Mouse (Mus musculus) midbrain, embryonic 14.5 days (tissue): ENCODE data around the gene S100a7a. TPM values are rescaled to one million over a fixed set of nuclear protein-coding genes. Genes with fewer than 3 reads are reported as not detected.
A peak's percentile ranks its signal among the peaks of the same experiment; 100 is the strongest.

Source experiments
- ATAC-seq: fragments of 200-750 bp; cut with Nextera tagmentation; 2 replicates; pipeline ENCODE4 v1.8.0; 2017; ENCODE audit warnings: moderate number of reproducible peaks, moderate library complexity; ENCODE audit not compliant: low FRiP score, low TSS enrichment
- DNase-seq: peaks from one replicate; pipeline ENCODE4 v3.0.0-alpha.2; 2015
- H3K27ac ChIP-seq: fragments of 300-500 bp; sonication (generic); replicated peaks from 2 replicates; pipeline ENCODE4 v1.5.1; 2014; ENCODE audit warnings: mild to moderate bottlenecking, low read depth, low read length, moderate library complexity
- H3K27me3 ChIP-seq: fragments of 300-500 bp; sonication (generic); 2 replicates; pipeline ENCODE4 v1.6.1; 2014; ENCODE audit warnings: low read length, control low read depth, mixed read lengths; ENCODE audit not compliant: control insufficient read depth, insufficient read depth
- H3K36me3 ChIP-seq: fragments of 300-500 bp; sonication (generic); 2 replicates; pipeline ENCODE4 v1.6.1; 2014; ENCODE audit warnings: low read length, control low read depth; ENCODE audit not compliant: control insufficient read depth, insufficient read depth
- H3K4me1 ChIP-seq: fragments of 300-500 bp; sonication (generic); 2 replicates; pipeline ENCODE4 v1.6.1; 2014; ENCODE audit warnings: mild to moderate bottlenecking, antibody characterized with exemption, low read length, control low read depth; ENCODE audit not compliant: control insufficient read depth, insufficient read depth
- H3K4me2 ChIP-seq: fragments of 300-500 bp; sonication (generic); 2 replicates; pipeline ENCODE4 v1.6.1; 2014; ENCODE audit warnings: mild to moderate bottlenecking, low read length, moderate library complexity
- H3K4me3 ChIP-seq: fragments of 300-500 bp; sonication (generic); replicated peaks from 2 replicates; pipeline ENCODE4 v1.5.1; 2014; ENCODE audit warnings: low read depth, low read length
- H3K9ac ChIP-seq: fragments of 300-500 bp; sonication (generic); replicated peaks from 2 replicates; pipeline ENCODE4 v1.6.1; 2014; ENCODE audit warnings: mild to moderate bottlenecking, low read length, moderate library complexity
- H3K9me3 ChIP-seq: fragments of 300-500 bp; sonication (generic); 2 replicates; pipeline ENCODE4 v1.6.1; 2016; ENCODE audit warnings: low read length, control low read depth, mixed read lengths; ENCODE audit not compliant: control insufficient read depth
- WGBS: fragments of 180-500 bp; shearing (Covaris S2); extraction: QIAGEN DNeasy Blood & Tissue Kit; methylation state at CpG from one replicate; pipeline ENCODE4 v1.1.7; 2014; 5-methylcytosine and 5-hydroxymethylcytosine counted together
- polyA plus RNA-seq: library from polyadenylated mRNA; unstranded; fragments of >200 nt; fragmentation: Nextera tagmentation; extraction: Ambion mirVana; gene quantifications from 2 replicates; pipeline ENCODE4 v1.2.1, GENCODE M21; 2014

S100a7a gene
- not detected in 2 replicates for polyA plus RNA-seq

- Histone ChIP-seq H3K4me2 (no peak within 1 kb of the TSS), H3K36me3 (no peaks in the 10 kb centered on the region), H3K27me3 (no peaks in the 10 kb centered on the region), H3K27ac (no peak within 1 kb of the TSS), H3K4me1 (no peaks in the 10 kb centered on the region), H3K9me3 (no peaks in the 10 kb centered on the region), H3K9ac (no peak within 1 kb of the TSS), H3K4me3 (no peak within 1 kb of the TSS)
- ATAC-seq (no peak), DNase-seq (no peak)
These were observed at the start of gene S100a7a for GRCm38 (mm10) chr3:90653717-90654116. Gene S100a7a (plus strand): TSS chr3:90654017.

GRCm38 (mm10) chr3:90604416-90604815 lies 49.4 kb upstream of the S100a7a start:
- 62% methylated on average over 4 of the region's 4 CpGs for WGBS
- H3K4me1 ChIP-seq = no peaks in the 10 kb centered on the region
- H3K27ac ChIP-seq = no peak overlapping the region
- no peaks in the 10 kb centered on the region for H3K27me3 ChIP-seq
- ATAC-seq = no peak
- peak; percentile 66 for DNase-seq
- no peak overlapping the region for H3K9ac ChIP-seq
- H3K36me3 ChIP-seq = no peaks in the 10 kb centered on the region
- no peaks in the 10 kb centered on the region for H3K9me3 ChIP-seq
- H3K4me2 ChIP-seq = no peak overlapping the region
- H3K4me3 ChIP-seq = no peak overlapping the region

GRCm38 (mm10) chr3:90605049-90605448 lies 48.8 kb upstream of the S100a7a start:
- ATAC-seq (no peak), DNase-seq (no peak)
- Histone ChIP-seq H3K4me3 (no peak overlapping the region), H3K4me2 (no peak overlapping the region), H3K9me3 (no peaks in the 10 kb centered on the region), H3K9ac (no peak overlapping the region), H3K27ac (no peak overlapping the region), H3K27me3 (no peaks in the 10 kb centered on the region), H3K36me3 (no peaks in the 10 kb centered on the region), H3K4me1 (no peaks in the 10 kb centered on the region)
- 90% methylated on average over 3 of the region's 3 CpGs for WGBS

- Histone ChIP-seq H3K4me3 (no peak overlapping the region), H3K9ac (no peak overlapping the region), H3K4me2 (no peak overlapping the region), H3K4me1 (no peaks in the 10 kb centered on the region), H3K27me3 (no peaks in the 10 kb centered on the region), H3K9me3 (no peaks in the 10 kb centered on the region), H3K36me3 (no peaks in the 10 kb centered on the region), H3K27ac (no peak overlapping the region)
- ATAC-seq = no peak
- no peak for DNase-seq
- 91% methylated on average over 2 of the region's 2 CpGs for WGBS
These were observed 48.1 kb upstream of the S100a7a start for GRCm38 (mm10) chr3:90605736-90606135.

GRCm38 (mm10) chr3:90606185-90606584 lies 47.6 kb upstream of the S100a7a start:
- no peak for ATAC-seq
- 93% methylated on average over 6 of the region's 6 CpGs for WGBS
- Histone ChIP-seq H3K9me3 (no peaks in the 10 kb centered on the region), H3K36me3 (no peaks in the 10 kb centered on the region), H3K4me3 (no peak overlapping the region), H3K27me3 (no peaks in the 10 kb centered on the region), H3K4me1 (no peaks in the 10 kb centered on the region), H3K27ac (no peak overlapping the region), H3K9ac (no peak overlapping the region), H3K4me2 (no peak overlapping the region)
- DNase-seq = no peak

- H3K4me3 ChIP-seq = no peak overlapping the region
- DNase-seq (no peak), ATAC-seq (no peak)
- no peak overlapping the region for H3K4me2 ChIP-seq
- 89% methylated on average over 3 of the region's 3 CpGs for WGBS
- no peaks in the 10 kb centered on the region for H3K9me3 ChIP-seq
- H3K36me3 ChIP-seq = no peaks in the 10 kb centered on the region
- H3K4me1 ChIP-seq = no peaks in the 10 kb centered on the region
- no peaks in the 10 kb centered on the region for H3K27me3 ChIP-seq
- H3K9ac ChIP-seq = no peak overlapping the region
- no peak overlapping the region for H3K27ac ChIP-seq
These were observed 46.5 kb upstream of the S100a7a start for GRCm38 (mm10) chr3:90607361-90607760.

- H3K4me1 ChIP-seq = peaks cover 4% of the 10 kb centered on the region
- H3K36me3 ChIP-seq = no peaks in the 10 kb centered on the region
- H3K9me3 ChIP-seq = no peaks in the 10 kb centered on the region
- no peak for DNase-seq
- H3K9ac ChIP-seq = no peak within 1 kb of the TSS
- 64% methylated on average over 3 of the region's 3 CpGs for WGBS
- H3K4me3 ChIP-seq = no peak within 1 kb of the TSS
- no peak for ATAC-seq
- H3K27ac ChIP-seq = no peak within 1 kb of the TSS
- H3K4me2 ChIP-seq = no peak within 1 kb of the TSS
- H3K27me3 ChIP-seq = no peaks in the 10 kb centered on the region
These were observed 45.6 kb upstream of the S100a7a start, which contains the start of gene S100a5 for GRCm38 (mm10) chr3:90608223-90608622. Gene S100a5 (plus strand): TSS chr3:90608523.

- H3K27me3 ChIP-seq = no peaks in the 10 kb centered on the region
- no peaks in the 10 kb centered on the region for H3K9me3 ChIP-seq
- no peak overlapping the region for H3K27ac ChIP-seq
- H3K4me1 ChIP-seq = peaks cover 7% of the 10 kb centered on the region
- H3K36me3 ChIP-seq = no peaks in the 10 kb centered on the region
- DNase-seq (no peak), ATAC-seq (no peak)
- H3K4me3 ChIP-seq = no peak overlapping the region
- no peak overlapping the region for H3K9ac ChIP-seq
- no peak overlapping the region for H3K4me2 ChIP-seq
These were observed 44.7 kb upstream of the S100a7a start for GRCm38 (mm10) chr3:90609102-90609501.

- Histone ChIP-seq H3K4me1 (peaks cover 7% of the 10 kb centered on the region), H3K36me3 (no peaks in the 10 kb centered on the region), H3K9ac (no peak overlapping the region), H3K4me2 (no peak overlapping the region), H3K27ac (no peak overlapping the region), H3K4me3 (no peak overlapping the region), H3K27me3 (no peaks in the 10 kb centered on the region), H3K9me3 (no peaks in the 10 kb centered on the region)
- DNase-seq = no peak
- WGBS = 92% methylated on average over 3 of the region's 3 CpGs
- no peak for ATAC-seq
These were observed 42.3 kb upstream of the S100a7a start for GRCm38 (mm10) chr3:90611494-90611893.
